ENCODE assay signal across 8 mouse cellular contexts in genomic region chr8:119812650-119813431, GRCm38 (mm10). TPM values are rescaled to one million over a fixed set of nuclear protein-coding genes. Genes with fewer than 3 reads are reported as not detected.
DNase-seq lines count a peak whose midpoint lies in the region; ATAC-seq and TF ChIP-seq lines count a peak whose summit lies in the region.

No protein-coding gene starts in this region.

- TF ChIP-seq CTCF in stomach, postnatal 0 days (IDR thresholded peaks at IDR 0.05; ENCODE audit: low read depth), result no peak

- peak overlapping the region; percentile 26; the same call in 1 of the 2 replicates for H3K4me2 ChIP-seq in stomach, postnatal 0 days (replicated peaks; ENCODE audit: low read depth)

- peak; percentile 45 for DNase-seq in embryo, embryonic 10 days (ENCODE audit: low spot score)
- DNase-seq in embryo, embryonic 11 days, result no peak
- DNase-seq in A20 (ENCODE audit: low read depth, low spot score), result peak; percentile 80
- peak; percentile 41 for DNase-seq in lung, postnatal 14 days
- DNase-seq in stomach, postnatal 0 days (ENCODE audit: low spot score), result peak; percentile 76
- no peak for DNase-seq in cerebellum, postnatal 10 days
- DNase-seq in frontal cortex, postnatal 14 days (ENCODE audit: low spot score in 2 of 2), result no peak

- no peaks in the 10 kb centered on the region for H3K27me3 ChIP-seq in stomach, postnatal 0 days (ENCODE audit: control insufficient read depth, insufficient read depth, low read length)

- H3K27ac ChIP-seq in stomach, postnatal 0 days (replicated peaks), result peak overlapping the region; percentile 83

- peaks cover 2% of the 10 kb centered on the region; the same call in 1 of the 2 replicates for H3K36me3 ChIP-seq in stomach, postnatal 0 days (ENCODE audit: control insufficient read depth, insufficient read depth, low read length)

- no peaks in the 10 kb centered on the region for H3K9me3 ChIP-seq in stomach, postnatal 0 days (ENCODE audit: control insufficient read depth, low read length)

- peak; percentile 55 for ATAC-seq in inflammation-experienced regulatory T-cells, adult 6 months
- ATAC-seq in stomach, postnatal 0 days (ENCODE audit: low FRiP score, low TSS enrichment), result peak; percentile 68

- no peak overlapping the region for H3K4me3 ChIP-seq in stomach, postnatal 0 days (ENCODE audit: low read depth, low read length)

- no peak for TF ChIP-seq EP300 in stomach, postnatal 0 days (optimal IDR thresholded peaks at IDR 0.05)

- WGBS in stomach, postnatal 0 days, result 47% methylated on average over 12 of the region's 12 CpGs

- 0 out of 2 replicates have a peak overlapping the region, but pooled peaks have one; percentile 18 for H3K9ac ChIP-seq in stomach, postnatal 0 days (ENCODE audit: low read length)

- peaks cover 10% of the 10 kb centered on the region for H3K4me1 ChIP-seq in stomach, postnatal 0 days (replicated peaks; ENCODE audit: control insufficient read depth, insufficient read depth)

RNA-seq across cellular contexts. Expression of gene Cotl1, which starts 27.5 kb away (rescaled TPM):
- polyA plus RNA-seq in inflammation-experienced regulatory T-cells, adult 6 months (2017; shearing (Covaris generic)), result 100 to 1,000 TPM; 181 to 242 (median 218) TPM
- polyA plus RNA-seq in stomach, postnatal 0 days (2015; fragmentation: Nextera tagmentation; extraction: Ambion mirVana), result 100 and 106 TPM in 2 replicates

RNA-seq across cellular contexts. Expression of gene Tldc1, which starts 34.6 kb away (rescaled TPM):
- polyA plus RNA-seq in inflammation-experienced regulatory T-cells, adult 6 months (2017; shearing (Covaris generic)), result 1 to 10 TPM; 6.1 to 7.4 (median 7.0) TPM
- polyA plus RNA-seq in stomach, postnatal 0 days (2015; fragmentation: Nextera tagmentation; extraction: Ambion mirVana), result 9.1 and 10.7 TPM in 2 replicates

RNA-seq across cellular contexts. Expression of gene Klhl36, which starts 49.2 kb away (rescaled TPM):
- 1 to 10 TPM; 6.8 to 8.0 (median 7.1) TPM for polyA plus RNA-seq in inflammation-experienced regulatory T-cells, adult 6 months (2017; shearing (Covaris generic))
- 9.0 and 10.0 TPM in 2 replicates for polyA plus RNA-seq in stomach, postnatal 0 days (2015; fragmentation: Nextera tagmentation; extraction: Ambion mirVana)

Comparison
In these comparisons a context has a peak if more than half of its experiments do, and no peak if none do; other contexts are left out.
1. DNase-seq: peak in embryo, embryonic 10 days (single experiment), A20 (single experiment), lung, postnatal 14 days (single experiment) and stomach, postnatal 0 days (single experiment); none in embryo, embryonic 11 days (single experiment), cerebellum, postnatal 10 days (0 of 2) and frontal cortex, postnatal 14 days (0 of 2).